Comparison of ENCODE assay signal across 21 mouse cellular contexts in genomic region chr10:98967240-98967891, GRCm38 (mm10). TPM values are rescaled to one million over a fixed set of nuclear protein-coding genes. Genes with fewer than 3 reads are reported as not detected.
A peak's percentile ranks its signal among the peaks of the same experiment; 100 is the strongest.
DNase-seq lines count a peak whose midpoint lies in the region; ATAC-seq and TF ChIP-seq lines count a peak whose summit lies in the region.
"Had no signal": no experiment of that assay in that cellular context is flagged by ENCODE, and none has a peak within 500 bp of the region (broad histone marks: within the 10 kb centered on the region; RNA-seq: fewer than 3 reads in every experiment).

No protein-coding gene starts in this region.

- no peak overlapping the region for H3K4me3 ChIP-seq in heart, embryonic 13.5 days
- H3K4me3 ChIP-seq in intestine, embryonic 15.5 days (replicated peaks) = no peak overlapping the region
- no peak overlapping the region for H3K4me3 ChIP-seq in intestine, postnatal 0 days (ENCODE audit: low read depth, low read length)
- no peak overlapping the region for H3K4me3 ChIP-seq in lung, postnatal 0 days (ENCODE audit: low read depth, low read length)
- no peak overlapping the region for H3K4me3 ChIP-seq in heart, postnatal 0 days (ENCODE audit: low read depth, low read length)

- no peak for ATAC-seq in heart, embryonic 13.5 days (ENCODE audit: extremely low read depth, insufficient number of reproducible peaks, low FRiP score, low TSS enrichment)
- 0 out of 2 replicates have a peak, but pooled peaks have one; percentile 16 for ATAC-seq in intestine, embryonic 15.5 days
- ATAC-seq in intestine, postnatal 0 days = no peak
- ATAC-seq in lung, postnatal 0 days = 0 out of 2 replicates have a peak, but pooled peaks have one; percentile 30
- ATAC-seq in heart, postnatal 0 days (ENCODE audit: insufficient read depth, low read depth) = peak; percentile 69
- ATAC-seq: forebrain, embryonic 14.5 days; midbrain, embryonic 16.5 days had no signal

- TF ChIP-seq CTCF in intestine, postnatal 0 days (IDR thresholded peaks at IDR 0.05; ENCODE audit: low read depth) = no peak
- TF ChIP-seq CTCF in lung, postnatal 0 days (IDR thresholded peaks at IDR 0.05) = no peak
- TF ChIP-seq CTCF in heart, postnatal 0 days (IDR thresholded peaks at IDR 0.05; ENCODE audit: low read depth) = no peak

- no peak overlapping the region for H3K9ac ChIP-seq in heart, embryonic 13.5 days
- H3K9ac ChIP-seq in intestine, embryonic 15.5 days = no peak overlapping the region
- no peak overlapping the region for H3K9ac ChIP-seq in intestine, postnatal 0 days (ENCODE audit: low read depth, low read length)
- H3K9ac ChIP-seq in lung, postnatal 0 days (replicated peaks; ENCODE audit: low read depth) = no peak overlapping the region
- H3K9ac ChIP-seq in heart, postnatal 0 days (replicated peaks; ENCODE audit: low read depth, low read length) = no peak overlapping the region
- H3K9ac ChIP-seq: hindbrain, embryonic 14.5 days; liver, embryonic 14.5 days had no signal

- DNase-seq in heart, postnatal 4 days = no peak
- no peak for DNase-seq in lung, postnatal 0 days (ENCODE audit: low spot score)
- no peak for DNase-seq in lung, postnatal 4 days
- DNase-seq in heart, postnatal 0 days (ENCODE audit: low spot score) = peak; percentile 30
- no peak for DNase-seq in cerebellum, adult 11 months
- DNase-seq: adrenal gland, postnatal 10 days; cerebellum, adult 9-10 months; cerebellum, postnatal 36 days; gastrocnemius, postnatal 14 days; kidney, adult 18-20 months; liver; lung, adult 2 months; right cerebral cortex, postnatal 25 days; thymus, postnatal 14 days had no signal

- H3K27ac ChIP-seq in heart, embryonic 13.5 days (replicated peaks) = peak overlapping the region; percentile 88
- H3K27ac ChIP-seq in intestine, embryonic 15.5 days = no peak overlapping the region
- H3K27ac ChIP-seq in intestine, postnatal 0 days (ENCODE audit: low read depth, low read length) = no peak overlapping the region
- no peak overlapping the region for H3K27ac ChIP-seq in lung, postnatal 0 days (ENCODE audit: low read length)
- H3K27ac ChIP-seq in heart, postnatal 0 days (ENCODE audit: low read depth) = peak overlapping the region; percentile 63
- H3K27ac ChIP-seq: hindbrain, embryonic 14.5 days; liver, embryonic 14.5 days had no signal

- H3K9me3 ChIP-seq in heart, embryonic 13.5 days = no peaks in the 10 kb centered on the region
- no peaks in the 10 kb centered on the region for H3K9me3 ChIP-seq in intestine, embryonic 15.5 days
- no peaks in the 10 kb centered on the region for H3K9me3 ChIP-seq in intestine, postnatal 0 days (ENCODE audit: control insufficient read depth)
- H3K9me3 ChIP-seq in lung, postnatal 0 days (ENCODE audit: low read length) = no peaks in the 10 kb centered on the region
- H3K9me3 ChIP-seq in heart, postnatal 0 days (replicated peaks; ENCODE audit: control insufficient read depth, low read length) = no peaks in the 10 kb centered on the region

- peak overlapping the region; percentile 45 for H3K4me2 ChIP-seq in heart, embryonic 13.5 days
- no peak overlapping the region for H3K4me2 ChIP-seq in intestine, embryonic 15.5 days (replicated peaks)
- no peak overlapping the region for H3K4me2 ChIP-seq in intestine, postnatal 0 days (replicated peaks; ENCODE audit: low read depth)
- no peak overlapping the region for H3K4me2 ChIP-seq in lung, postnatal 0 days (replicated peaks; ENCODE audit: low read depth, low read length)
- no peak overlapping the region for H3K4me2 ChIP-seq in heart, postnatal 0 days (ENCODE audit: low read depth, low read length)
- H3K4me2 ChIP-seq: hindbrain, embryonic 14.5 days had no signal

- no peak for TF ChIP-seq EP300 in lung, postnatal 0 days (IDR thresholded peaks at IDR 0.05)
- no peak for TF ChIP-seq EP300 in heart, postnatal 0 days (IDR thresholded peaks at IDR 0.05; ENCODE audit: low read depth)

- peaks cover 28% of the 10 kb centered on the region for H3K36me3 ChIP-seq in heart, embryonic 13.5 days
- H3K36me3 ChIP-seq in intestine, embryonic 15.5 days = peaks cover 3% of the 10 kb centered on the region; the same call in 1 of the 2 replicates
- H3K36me3 ChIP-seq in intestine, postnatal 0 days (ENCODE audit: control insufficient read depth, insufficient read depth) = peaks cover 18% of the 10 kb centered on the region
- H3K36me3 ChIP-seq in lung, postnatal 0 days (ENCODE audit: insufficient read depth, low read length) = peaks cover 7% of the 10 kb centered on the region; the same call in 1 of the 2 replicates
- peaks cover 15% of the 10 kb centered on the region for H3K36me3 ChIP-seq in heart, postnatal 0 days (replicated peaks; ENCODE audit: control insufficient read depth, insufficient read depth, low read length)

- WGBS in heart, embryonic 13.5 days = 38% methylated on average over 15 of the region's 15 CpGs
- WGBS in intestine, embryonic 15.5 days = 81% methylated on average over 15 of the region's 15 CpGs
- 83% methylated on average over 15 of the region's 15 CpGs for WGBS in intestine, postnatal 0 days
- WGBS in lung, postnatal 0 days = 67% methylated on average over 15 of the region's 15 CpGs
- 29% methylated on average over 15 of the region's 15 CpGs for WGBS in heart, postnatal 0 days

- peaks cover 25% of the 10 kb centered on the region for H3K4me1 ChIP-seq in heart, embryonic 13.5 days
- H3K4me1 ChIP-seq in intestine, embryonic 15.5 days (replicated peaks) = no peaks in the 10 kb centered on the region
- no peaks in the 10 kb centered on the region for H3K4me1 ChIP-seq in intestine, postnatal 0 days (replicated peaks; ENCODE audit: control insufficient read depth, insufficient read depth, low read length)
- 0 out of 2 replicates have a peak, but pooled peaks cover 4% of the 10 kb centered on the region for H3K4me1 ChIP-seq in lung, postnatal 0 days (ENCODE audit: insufficient read depth, low read depth, low read length)
- H3K4me1 ChIP-seq in heart, postnatal 0 days (ENCODE audit: control insufficient read depth, insufficient read depth) = peaks cover 11% of the 10 kb centered on the region; the same call in 1 of the 2 replicates

- H3K27me3 ChIP-seq in heart, embryonic 13.5 days (replicated peaks) = no peaks in the 10 kb centered on the region
- H3K27me3 ChIP-seq in intestine, embryonic 15.5 days (replicated peaks) = no peaks in the 10 kb centered on the region
- no peaks in the 10 kb centered on the region for H3K27me3 ChIP-seq in intestine, postnatal 0 days (replicated peaks; ENCODE audit: control insufficient read depth, insufficient read depth, low read length)
- H3K27me3 ChIP-seq in lung, postnatal 0 days (replicated peaks; ENCODE audit: insufficient read depth, low read length) = no peaks in the 10 kb centered on the region
- no peaks in the 10 kb centered on the region for H3K27me3 ChIP-seq in heart, postnatal 0 days (ENCODE audit: control insufficient read depth, insufficient read depth, low read length)

RNA-seq across cellular contexts. Expression of gene Atp2b1, which starts 53.2 kb away (rescaled TPM):
- 82.8 and 91.1 TPM in 2 replicates for polyA plus RNA-seq in heart, embryonic 13.5 days (2015; fragmentation: Nextera tagmentation; extraction: Ambion mirVana)
- total RNA-seq in heart, postnatal 4 days (2021) = 10 to 100 TPM; 82.7 to 83.4 TPM
- polyA plus RNA-seq in intestine, embryonic 15.5 days (2015; fragmentation: Nextera tagmentation; extraction: Ambion mirVana) = 155 and 176 TPM in 2 replicates
- 179 and 193 TPM in 2 replicates for polyA plus RNA-seq in intestine, postnatal 0 days (2015; fragmentation: Nextera tagmentation; extraction: Ambion mirVana)
- 277 and 282 TPM in 2 replicates for polyA plus RNA-seq in lung, postnatal 0 days (2015; fragmentation: Nextera tagmentation; extraction: Ambion mirVana)
- total RNA-seq in heart, postnatal 0 days (2014; rRNA removed; ENCODE audit: low replicate concordance) = 28.3 and 37.7 TPM in 2 replicates
- polyA plus RNA-seq in heart, postnatal 0 days (2015; fragmentation: Nextera tagmentation; extraction: Ambion mirVana) = 64.8 and 67.0 TPM in 2 replicates

Comparison
In these comparisons a context has a peak if more than half of its experiments do, and no peak if none do; other contexts are left out.
1. ATAC-seq: peak in intestine, embryonic 15.5 days (single experiment), lung, postnatal 0 days (single experiment) and heart, postnatal 0 days (single experiment); none in heart, embryonic 13.5 days (single experiment) and intestine, postnatal 0 days (single experiment).
2. H3K27ac ChIP-seq: peak in heart, embryonic 13.5 days (single experiment) and heart, postnatal 0 days (single experiment); none in intestine, embryonic 15.5 days (single experiment), intestine, postnatal 0 days (single experiment) and lung, postnatal 0 days (single experiment).